Mouse (Mus musculus) forebrain, postnatal 0 days (tissue): ENCODE measurements at regions not wholly inside any gene's neighbourhood (a gene's known extent, or its start where the extent isn't known, plus 50 kb on each side); places are given as distances from the start of the nearest gene placed in this dataset.

Experiments used
- ATAC-seq: fragments of 200-750 bp; cut with Nextera tagmentation; 2 replicates; pipeline ENCODE4 v1.8.0; 2017; ENCODE audit warnings: mild to moderate bottlenecking, moderate library complexity
- DNase-seq: peaks from one replicate; pipeline ENCODE4 v3.0.0-alpha.2; 2015
- H3K27ac ChIP-seq: fragments of 300-500 bp; sonication (generic); 2 replicates; pipeline ENCODE4 v1.5.1; 2014; ENCODE audit warnings: low read depth, mild to moderate bottlenecking, antibody characterized with exemption, low read length, moderate library complexity, mixed read lengths
- H3K27me3 ChIP-seq: fragments of 300-500 bp; sonication (generic); 2 replicates; pipeline ENCODE4 v1.6.1; 2014; ENCODE audit warnings: mild to moderate bottlenecking, low read length, mixed read lengths; ENCODE audit not compliant: insufficient read depth
- H3K36me3 ChIP-seq: fragments of 300-500 bp; sonication (generic); 2 replicates; pipeline ENCODE4 v1.6.1; 2014; ENCODE audit warnings: mild to moderate bottlenecking, moderate library complexity; ENCODE audit not compliant: insufficient read depth
- H3K4me1 ChIP-seq: fragments of 300-500 bp; sonication (generic); 2 replicates; pipeline ENCODE4 v1.6.1; 2014; ENCODE audit warnings: antibody characterized with exemption; ENCODE audit not compliant: insufficient read depth
- H3K4me2 ChIP-seq: fragments of 300-500 bp; sonication (generic); 2 replicates; pipeline ENCODE4 v1.6.1; 2014; ENCODE audit warnings: low read depth, mild to moderate bottlenecking, moderate library complexity
- H3K4me3 ChIP-seq: fragments of 300-500 bp; sonication (generic); 2 replicates; pipeline ENCODE4 v1.5.1; 2014; ENCODE audit warnings: low read depth, low read length, mixed read lengths
- H3K9ac ChIP-seq: fragments of 300-500 bp; sonication (generic); 2 replicates; pipeline ENCODE4 v1.6.1; 2014; ENCODE audit warnings: mild to moderate bottlenecking
- H3K9me3 ChIP-seq: fragments of 300-500 bp; sonication (generic); 2 replicates; pipeline ENCODE4 v1.6.1; 2016; ENCODE audit warnings: low read length
- CTCF ChIP-seq: sonication (generic); IDR thresholded peaks from 2 replicates; pipeline ENCODE4 v1.5.1; 2016; ENCODE audit warnings: antibody characterized with exemption, control low read depth, low read depth
- WGBS: fragments of 180-500 bp; shearing (Covaris S2); extraction: QIAGEN DNeasy Blood & Tissue Kit; methylation state at CpG from one replicate; pipeline ENCODE4 v1.1.7; 2014; 5-methylcytosine and 5-hydroxymethylcytosine counted together

GRCm38 (mm10) chr4:45586310-45586709, 54.0 kb upstream of the Shb start:
- H3K9ac ChIP-seq: no peak overlapping the region
- 38% methylated on average over 2 of the region's 2 CpGs for WGBS
- peaks cover 6% of the 10 kb centered on the region; the same call in 1 of the 2 replicates for H3K4me1 ChIP-seq
- no peak for ATAC-seq
- TF ChIP-seq CTCF: no peak
- H3K4me2 ChIP-seq: no peak overlapping the region
- no peaks in the 10 kb centered on the region for H3K36me3 ChIP-seq
- DNase-seq: no peak
- no peaks in the 10 kb centered on the region for H3K9me3 ChIP-seq
- H3K27ac ChIP-seq: no peak overlapping the region
- H3K4me3 ChIP-seq: no peak overlapping the region
- no peaks in the 10 kb centered on the region; the same call in 1 of the 2 replicates for H3K27me3 ChIP-seq

GRCm38 (mm10) chr4:45585188-45585820, 53.0 kb upstream of the Shb start:
- DNase-seq (no peak), ATAC-seq (no peak)
- H3K4me1 ChIP-seq: no peaks in the 10 kb centered on the region
- H3K9ac ChIP-seq: no peak overlapping the region
- no peaks in the 10 kb centered on the region for H3K27me3 ChIP-seq
- TF ChIP-seq CTCF: no peak
- no peaks in the 10 kb centered on the region for H3K9me3 ChIP-seq
- H3K36me3 ChIP-seq: no peaks in the 10 kb centered on the region
- H3K4me2 ChIP-seq: no peak overlapping the region
- H3K4me3 ChIP-seq: no peak overlapping the region
- WGBS: 65% methylated on average over 8 of the region's 8 CpGs
- H3K27ac ChIP-seq: no peak overlapping the region

- no peaks in the 10 kb centered on the region for H3K9me3 ChIP-seq
- H3K27ac ChIP-seq: no peak overlapping the region
- H3K4me3 ChIP-seq: no peak overlapping the region
- H3K9ac ChIP-seq: no peak overlapping the region
- no peaks in the 10 kb centered on the region for H3K4me1 ChIP-seq
- H3K36me3 ChIP-seq: no peaks in the 10 kb centered on the region
- no peak overlapping the region for H3K4me2 ChIP-seq
- no peak for TF ChIP-seq CTCF
- ATAC-seq (no peak), DNase-seq (no peak)
- H3K27me3 ChIP-seq: no peaks in the 10 kb centered on the region
- 51% methylated on average over 4 of the region's 4 CpGs for WGBS
These were observed 51.7 kb upstream of the Shb start for GRCm38 (mm10) chr4:45583966-45584365.

- H3K27ac ChIP-seq: no peak overlapping the region
- no peak for ATAC-seq
- no peaks in the 10 kb centered on the region for H3K36me3 ChIP-seq
- 31% methylated on average over 5 of the region's 5 CpGs for WGBS
- no peak overlapping the region for H3K4me2 ChIP-seq
- no peaks in the 10 kb centered on the region for H3K9me3 ChIP-seq
- H3K4me3 ChIP-seq: no peak overlapping the region
- no peak for TF ChIP-seq CTCF
- H3K4me1 ChIP-seq: no peaks in the 10 kb centered on the region
- no peaks in the 10 kb centered on the region for H3K27me3 ChIP-seq
- DNase-seq: no peak
- H3K9ac ChIP-seq: no peak overlapping the region
These were observed 50.2 kb upstream of the Shb start for GRCm38 (mm10) chr4:45582496-45582895.
